8 mouse cellular contexts compared by ENCODE assay signal in genomic region chr5:114611968-114612608, GRCm38 (mm10). TPM values are rescaled to one million over a fixed set of nuclear protein-coding genes. Genes with fewer than 3 reads are reported as not detected.
DNase-seq lines count a peak whose midpoint lies in the region; ATAC-seq and TF ChIP-seq lines count a peak whose summit lies in the region.

No protein-coding gene starts in this region.

- H3K9me3 ChIP-seq in hindbrain, embryonic 11.5 days (ENCODE audit: control insufficient read depth, low read length), result no peaks in the 10 kb centered on the region
- H3K9me3 ChIP-seq in hindbrain, embryonic 13.5 days, result no peaks in the 10 kb centered on the region
- no peaks in the 10 kb centered on the region for H3K9me3 ChIP-seq in CH12.LX (replicated peaks; ENCODE audit: low read length)

- H3K27ac ChIP-seq in hindbrain, embryonic 11.5 days (ENCODE audit: low read depth, low read length), result no peak overlapping the region
- H3K27ac ChIP-seq in hindbrain, embryonic 13.5 days, result no peak overlapping the region; the same call in 1 of the 2 replicates
- no peak overlapping the region for H3K27ac ChIP-seq in CH12.LX (ENCODE audit: insufficient read depth, low read depth)

- 66% methylated on average over 24 of the region's 25 CpGs for WGBS in hindbrain, embryonic 11.5 days
- 71% methylated on average over 25 of the region's 25 CpGs for WGBS in hindbrain, embryonic 13.5 days

- no peaks in the 10 kb centered on the region for H3K36me3 ChIP-seq in hindbrain, embryonic 11.5 days (ENCODE audit: control insufficient read depth, insufficient read depth, low read length)
- H3K36me3 ChIP-seq in hindbrain, embryonic 13.5 days, result peaks cover 16% of the 10 kb centered on the region
- H3K36me3 ChIP-seq in CH12.LX (replicated peaks in 1 of 2; ENCODE audit: control insufficient read depth in 1 of 2, insufficient read depth in 1 of 2, low read length in 1 of 2), result no peaks in the 10 kb centered on the region

- no peak for ATAC-seq in hindbrain, embryonic 11.5 days (ENCODE audit: low FRiP score)
- no peak for ATAC-seq in hindbrain, embryonic 13.5 days (ENCODE audit: low FRiP score)
- ATAC-seq in megakaryocyte-erythroid progenitor cell, adult 5-6 weeks (replicated peaks; ENCODE audit: low FRiP score, low TSS enrichment, poor library complexity, severe bottlenecking), result no peak
- no peak for ATAC-seq in frontal cortex, adult (ENCODE audit: low TSS enrichment)

- in situ Hi-C loops in CH12.LX (cut with MboI; ENCODE audit: low pct_ligation_motif_present, low pct_unique_long_range_greater_than_20kb, low sequenced_read_pairs), result loop anchor here (10.0 kb wide), 2 partner anchors 127 to 297 kb away; no protein-coding TSS in a partner anchor

- no peak overlapping the region for H3K4me2 ChIP-seq in hindbrain, embryonic 11.5 days (replicated peaks; ENCODE audit: low read depth, low read length)
- H3K4me2 ChIP-seq in hindbrain, embryonic 13.5 days, result no peak overlapping the region
- peak overlapping the region; percentile 26; the same call in 1 of the 2 replicates for H3K4me2 ChIP-seq in CH12.LX (ENCODE audit: insufficient read depth, low read depth, poor library complexity, severe bottlenecking)

- no peak overlapping the region for H3K9ac ChIP-seq in hindbrain, embryonic 11.5 days (ENCODE audit: low read depth, low read length)
- no peak overlapping the region for H3K9ac ChIP-seq in hindbrain, embryonic 13.5 days
- H3K9ac ChIP-seq in CH12.LX (ENCODE audit: insufficient read depth, low read depth), result no peak overlapping the region

- H3K79me2 ChIP-seq in CH12.LX (replicated peaks; ENCODE audit: control insufficient read depth, extremely low read depth, insufficient read depth, poor library complexity, severe bottlenecking), result no peaks in the 10 kb centered on the region

- dilution Hi-C loops in CH12.LX (cut with MboI; ENCODE audit: extremely low pct_ligation_motif_present, extremely low pct_unique_long_range_greater_than_20kb, low sequenced_read_pairs), result no loop called here

- peak; percentile 68 to 69 for TF ChIP-seq CTCF in CH12.LX (conservative IDR thresholded peaks at IDR 0.05 in 1 of 2, IDR thresholded peaks at IDR 0.05 in 1 of 2; ENCODE audit: low read depth in 2 of 2, low read length in 2 of 2)

- H3K4me1 ChIP-seq in hindbrain, embryonic 11.5 days (replicated peaks; ENCODE audit: control insufficient read depth, insufficient read depth, low read length), result no peaks in the 10 kb centered on the region; the same call in none of the 2 replicates
- H3K4me1 ChIP-seq in hindbrain, embryonic 13.5 days (replicated peaks), result peaks cover 48% of the 10 kb centered on the region
- peaks cover 17 to 29% of the 10 kb centered on the region in 2 experiments for H3K4me1 ChIP-seq in CH12.LX (ENCODE audit: control insufficient read depth in 1 of 2, insufficient read depth in 2 of 2)

- peak; percentile 68 for DNase-seq in hindbrain, embryonic 11.5 days (ENCODE audit: low spot score)
- peak; percentile 69 for DNase-seq in 3134 (ENCODE audit: extremely low read depth, insufficient read length, low spot score)
- peak; percentile 56 for DNase-seq in CH12.LX (ENCODE audit: extremely low read depth)
- peak; percentile 54 for DNase-seq in induced T-regulatory cell, adult 2 months (ENCODE audit: low read depth)
- DNase-seq in cerebellum, adult 9-10 months, result no peak

- no peak for TF ChIP-seq EP300 in CH12.LX (IDR thresholded peaks at IDR 0.05; ENCODE audit: low read length)

- TF ChIP-seq POLR2A in CH12.LX (IDR thresholded peaks at IDR 0.05; ENCODE audit: low read depth, low read length), result no peak

- H3K27me3 ChIP-seq in hindbrain, embryonic 11.5 days (ENCODE audit: control insufficient read depth, insufficient read depth, low read length), result no peaks in the 10 kb centered on the region
- H3K27me3 ChIP-seq in hindbrain, embryonic 13.5 days, result 0 out of 2 replicates have a peak, but pooled peaks cover 12% of the 10 kb centered on the region
- peaks cover 71% of the 10 kb centered on the region for H3K27me3 ChIP-seq in CH12.LX (replicated peaks)

- TF ChIP-seq RAD21 in CH12.LX (IDR thresholded peaks at IDR 0.05; ENCODE audit: low read depth, low read length), result no peak; the same call in none of the 2 replicates

- H3K4me3 ChIP-seq in hindbrain, embryonic 11.5 days (ENCODE audit: low read depth, low read length), result no peak overlapping the region
- H3K4me3 ChIP-seq in hindbrain, embryonic 13.5 days, result no peak overlapping the region
- peak overlapping the region in 2 of 3 experiments; percentile 20 to 35 for H3K4me3 ChIP-seq in CH12.LX (replicated peaks in 1 of 3; ENCODE audit: low read depth in 2 of 3, low read length in 2 of 3, poor library complexity in 1 of 3)

TF ChIP-seq in CH12.LX, 34 proteins besides CTCF, POLR2A, EP300 and RAD21:
- TF ChIP-seq KAT2A (IDR thresholded peaks at IDR 0.05; ENCODE audit: insufficient replicate concordance, low read length), result no peak
- TF ChIP-seq HCFC1 (IDR thresholded peaks at IDR 0.05; ENCODE audit: low read depth, low read length), result no peak
- TF ChIP-seq JUN (IDR thresholded peaks at IDR 0.05; ENCODE audit: insufficient read depth, low read depth, low read length), result no peak
- TF ChIP-seq ZNF384 (IDR thresholded peaks at IDR 0.05; ENCODE audit: low read depth, low read length), result no peak
- no peak for TF ChIP-seq MAZ (IDR thresholded peaks at IDR 0.05; ENCODE audit: low read depth, low read length)
- TF ChIP-seq MAFK (IDR thresholded peaks at IDR 0.05; ENCODE audit: insufficient replicate concordance, low read length), result no peak
- TF ChIP-seq IRF4 (IDR thresholded peaks at IDR 0.05; ENCODE audit: low read depth, low read length), result no peak
- TF ChIP-seq RCOR1 (conservative IDR thresholded peaks at IDR 0.05; ENCODE audit: low read depth, low read length), result no peak
- TF ChIP-seq BHLHE40 (IDR thresholded peaks at IDR 0.05; ENCODE audit: low read depth, low read length), result no peak
- no peak for TF ChIP-seq SMC3 (IDR thresholded peaks at IDR 0.05; ENCODE audit: low read depth, low read length)
- no peak for TF ChIP-seq SIN3A (IDR thresholded peaks at IDR 0.05; ENCODE audit: low read length)

RNA-seq across cellular contexts. Expression of gene Fam222a, which starts 44.3 kb away (rescaled TPM):
- polyA plus RNA-seq in hindbrain, embryonic 11.5 days (2014; fragmentation: Nextera tagmentation; extraction: Ambion mirVana), result 4.8 and 6.5 TPM in 2 replicates
- polyA plus RNA-seq in hindbrain, embryonic 13.5 days (2015; fragmentation: Nextera tagmentation; extraction: Ambion mirVana), result 5.8 and 6.4 TPM in 2 replicates
- total RNA-seq in CH12.LX (2012; rRNA removed) (not detected in 2 replicates), CH12.LX (2014; rRNA removed) (not detected in 2 replicates)
- polyA plus RNA-seq in CH12.LX (2012; ENCODE audit: insufficient read length, low read depth), result 0.13 and 0.14 TPM in 2 replicates
- 1.2 TPM in 1 of 2 replicates, not detected in the other for total RNA-seq in megakaryocyte-erythroid progenitor cell, adult 5-6 weeks (2014; fragmentation: Nextera tagmentation)
- 0.08 TPM in 1 of 2 replicates, not detected in the other for total RNA-seq in megakaryocyte-erythroid progenitor cell, adult 5-6 weeks (2017)

RNA-seq across cellular contexts. Expression of gene Trpv4, which starts 46.1 kb away (rescaled TPM):
- polyA plus RNA-seq in hindbrain, embryonic 11.5 days (2014; fragmentation: Nextera tagmentation; extraction: Ambion mirVana), result 0.38 and 0.85 TPM in 2 replicates
- polyA plus RNA-seq in hindbrain, embryonic 13.5 days (2015; fragmentation: Nextera tagmentation; extraction: Ambion mirVana), result 0.53 and 0.65 TPM in 2 replicates
- total RNA-seq in CH12.LX (2012; rRNA removed) (0.13 TPM in 1 of 2 replicates, not detected in the other), CH12.LX (2014; rRNA removed) (not detected in 2 replicates)
- 0.22 and 0.24 TPM in 2 replicates for polyA plus RNA-seq in CH12.LX (2012; ENCODE audit: insufficient read length, low read depth)
- 0.15 and 0.20 TPM in 2 replicates for total RNA-seq in megakaryocyte-erythroid progenitor cell, adult 5-6 weeks (2014; fragmentation: Nextera tagmentation)
- total RNA-seq in megakaryocyte-erythroid progenitor cell, adult 5-6 weeks (2017), result 0.52 TPM in 1 of 2 replicates, not detected in the other

Comparison
In these comparisons a context has a peak if more than half of its experiments do, and no peak if none do; other contexts are left out.
1. H3K4me3 ChIP-seq: peak in CH12.LX (2 of 3); none in hindbrain, embryonic 11.5 days (single experiment) and hindbrain, embryonic 13.5 days (single experiment).